Mouse (Mus musculus): ENCODE results near the gene Pitpna. TPM values are rescaled to one million over a fixed set of nuclear protein-coding genes. Genes with fewer than 3 reads are reported as not detected.
A peak's percentile ranks its signal among the peaks of the same experiment; 100 is the strongest.

Gene Pitpna
- polyA plus RNA-seq, 1 experiment from 2014 or later, result 101 TPM

- H3K9ac ChIP-seq, result no peak overlapping the region
- no peaks in the 10 kb centered on the region for H3K27me3 ChIP-seq
Measured at GRCm38 (mm10) chr11:75604826-75605225, 16.9 kb downstream of the Pitpna start.

GRCm38 (mm10) chr11:75605318-75605717 is 17.4 kb downstream of the Pitpna start:
- 84% methylated on average over 1 of the region's 1 CpGs for WGBS
- H3K27ac ChIP-seq, result no peak overlapping the region
- H3K27me3 ChIP-seq, result no peaks in the 10 kb centered on the region
- H3K4me3 ChIP-seq, result no peak overlapping the region
- no peak overlapping the region for H3K4me2 ChIP-seq
- no peaks in the 10 kb centered on the region for H3K4me1 ChIP-seq (replicated peaks)
- ATAC-seq (ENCODE audit: low FRiP score), result no peak
- H3K36me3 ChIP-seq, result peaks cover 77% of the 10 kb centered on the region
- H3K9me3 ChIP-seq, result no peaks in the 10 kb centered on the region
- no peak overlapping the region for H3K9ac ChIP-seq

More at GRCm38 (mm10) chr11:75604826-75605225, 16.9 kb downstream of the Pitpna start:
- Histone ChIP-seq H3K36me3 (peaks cover 77% of the 10 kb centered on the region), H3K27ac (no peak overlapping the region), H3K9me3 (no peaks in the 10 kb centered on the region), H3K4me2 (no peak overlapping the region), H3K4me1 (replicated peaks) (no peaks in the 10 kb centered on the region), H3K4me3 (no peak overlapping the region)
- WGBS, result 92% methylated on average over 5 of the region's 5 CpGs
- ATAC-seq (ENCODE audit: low FRiP score), result no peak

- H3K9me3 ChIP-seq, result no peaks in the 10 kb centered on the region
- H3K4me2 ChIP-seq, result no peak overlapping the region
- H3K27me3 ChIP-seq, result no peaks in the 10 kb centered on the region
- WGBS, result 93% methylated on average over 5 of the region's 5 CpGs
- H3K36me3 ChIP-seq, result peaks cover 78% of the 10 kb centered on the region
- no peak overlapping the region for H3K27ac ChIP-seq
- H3K9ac ChIP-seq, result no peak overlapping the region
- no peak for ATAC-seq (ENCODE audit: low FRiP score)
- H3K4me1 ChIP-seq (replicated peaks), result no peaks in the 10 kb centered on the region
- H3K4me3 ChIP-seq, result no peak overlapping the region
Measured at GRCm38 (mm10) chr11:75608776-75609175, 20.9 kb downstream of the Pitpna start.

- H3K4me3 ChIP-seq, result no peak overlapping the region
- no peaks in the 10 kb centered on the region for H3K27me3 ChIP-seq
- no peaks in the 10 kb centered on the region for H3K9me3 ChIP-seq
- no peak for ATAC-seq (ENCODE audit: low FRiP score)
- WGBS, result 86% methylated on average over 2 of the region's 2 CpGs
- H3K4me2 ChIP-seq, result no peak overlapping the region
- no peak overlapping the region for H3K9ac ChIP-seq
- H3K36me3 ChIP-seq, result peaks cover 81% of the 10 kb centered on the region
- H3K4me1 ChIP-seq (replicated peaks), result no peaks in the 10 kb centered on the region
- H3K27ac ChIP-seq, result no peak overlapping the region
Measured at GRCm38 (mm10) chr11:75610021-75610420, 22.1 kb downstream of the Pitpna start.

GRCm38 (mm10) chr11:75614769-75615168 is 26.9 kb downstream of the Pitpna start:
- Histone ChIP-seq H3K9me3 (no peaks in the 10 kb centered on the region), H3K27me3 (no peaks in the 10 kb centered on the region), H3K36me3 (peaks cover 86% of the 10 kb centered on the region), H3K4me1 (replicated peaks) (no peaks in the 10 kb centered on the region), H3K27ac (no peak overlapping the region), H3K4me3 (no peak overlapping the region), H3K9ac (no peak overlapping the region), H3K4me2 (no peak overlapping the region)
- ATAC-seq (ENCODE audit: low FRiP score), result no peak
- WGBS, result 100% methylated on average over 1 of the region's 1 CpGs

- ATAC-seq (ENCODE audit: low FRiP score), result no peak
- 91% methylated on average over 2 of the region's 2 CpGs for WGBS
- H3K36me3 ChIP-seq, result peaks cover 86% of the 10 kb centered on the region
Measured at GRCm38 (mm10) chr11:75615556-75615955, 27.7 kb downstream of the Pitpna start.

GRCm38 (mm10) chr11:75619133-75619532 is 31.2 kb downstream of the Pitpna start:
- Histone ChIP-seq H3K4me1 (replicated peaks) (no peaks in the 10 kb centered on the region), H3K36me3 (peaks cover 84% of the 10 kb centered on the region), H3K4me2 (no peak overlapping the region), H3K9ac (no peak overlapping the region), H3K9me3 (no peaks in the 10 kb centered on the region), H3K27ac (no peak overlapping the region), H3K4me3 (no peak overlapping the region), H3K27me3 (no peaks in the 10 kb centered on the region)
- ATAC-seq (ENCODE audit: low FRiP score), result no peak
- 90% methylated on average over 5 of the region's 5 CpGs for WGBS

More at GRCm38 (mm10) chr11:75615556-75615955, 27.7 kb downstream of the Pitpna start:
- H3K4me2 ChIP-seq, result no peak overlapping the region
- no peak overlapping the region for H3K4me3 ChIP-seq
- no peaks in the 10 kb centered on the region for H3K4me1 ChIP-seq (replicated peaks)
- no peaks in the 10 kb centered on the region for H3K27me3 ChIP-seq
- no peak overlapping the region for H3K27ac ChIP-seq
- H3K9me3 ChIP-seq, result no peaks in the 10 kb centered on the region
- no peak overlapping the region for H3K9ac ChIP-seq

- H3K36me3 ChIP-seq, result peaks cover 82% of the 10 kb centered on the region
- H3K4me1 ChIP-seq (replicated peaks), result no peaks in the 10 kb centered on the region
- H3K9ac ChIP-seq, result no peak overlapping the region
- no peak overlapping the region for H3K27ac ChIP-seq
- 92% methylated on average over 12 of the region's 12 CpGs for WGBS
- no peaks in the 10 kb centered on the region for H3K9me3 ChIP-seq
- H3K4me2 ChIP-seq, result no peak overlapping the region
- no peaks in the 10 kb centered on the region for H3K27me3 ChIP-seq
- no peak for ATAC-seq (ENCODE audit: low FRiP score)
- H3K4me3 ChIP-seq, result no peak overlapping the region
Measured at GRCm38 (mm10) chr11:75620136-75620780, 32.4 kb downstream of the Pitpna start.

GRCm38 (mm10) chr11:75621426-75621825 is 33.5 kb downstream of the Pitpna start:
- Histone ChIP-seq H3K4me1 (replicated peaks) (no peaks in the 10 kb centered on the region), H3K27me3 (no peaks in the 10 kb centered on the region), H3K9ac (no peak overlapping the region), H3K27ac (no peak overlapping the region), H3K9me3 (no peaks in the 10 kb centered on the region), H3K36me3 (peaks cover 86% of the 10 kb centered on the region), H3K4me3 (no peak overlapping the region), H3K4me2 (no peak overlapping the region)
- WGBS, result 92% methylated on average over 2 of the region's 2 CpGs
- ATAC-seq (ENCODE audit: low FRiP score), result no peak

- Histone ChIP-seq H3K4me2 (no peak overlapping the region), H3K9me3 (no peaks in the 10 kb centered on the region), H3K4me1 (replicated peaks) (no peaks in the 10 kb centered on the region), H3K4me3 (no peak overlapping the region), H3K36me3 (peaks cover 88% of the 10 kb centered on the region), H3K27ac (no peak overlapping the region), H3K27me3 (no peaks in the 10 kb centered on the region), H3K9ac (no peak overlapping the region)
- 93% methylated on average over 2 of the region's 2 CpGs for WGBS
- ATAC-seq (ENCODE audit: low FRiP score), result no peak
Measured at GRCm38 (mm10) chr11:75622588-75623329, 34.9 kb downstream of the Pitpna start.

- H3K9ac ChIP-seq, result no peak overlapping the region
- H3K36me3 ChIP-seq, result peaks cover 86% of the 10 kb centered on the region
- H3K4me1 ChIP-seq (replicated peaks), result no peaks in the 10 kb centered on the region
- no peak for ATAC-seq (ENCODE audit: low FRiP score)
- no peaks in the 10 kb centered on the region for H3K27me3 ChIP-seq
- 0 out of 2 replicates have a peak overlapping the region, but pooled peaks have one; percentile 18 for H3K27ac ChIP-seq
- 72% methylated on average over 2 of the region's 2 CpGs for WGBS
- no peaks in the 10 kb centered on the region for H3K9me3 ChIP-seq
- H3K4me2 ChIP-seq, result no peak overlapping the region
- no peak overlapping the region for H3K4me3 ChIP-seq
Measured at GRCm38 (mm10) chr11:75624102-75624554, 36.2 kb downstream of the Pitpna start.

- H3K9me3 ChIP-seq, result no peaks in the 10 kb centered on the region
- no peak for ATAC-seq (ENCODE audit: low FRiP score)
- WGBS, result 94% methylated on average over 4 of the region's 4 CpGs
Measured at GRCm38 (mm10) chr11:75625820-75626219, 37.9 kb downstream of the Pitpna start.

More at GRCm38 (mm10) chr11:75625820-75626219, 37.9 kb downstream of the Pitpna start:
- peaks cover 9% of the 10 kb centered on the region for H3K4me1 ChIP-seq (replicated peaks)
- no peak overlapping the region for H3K4me2 ChIP-seq
- H3K27me3 ChIP-seq, result no peaks in the 10 kb centered on the region
- no peak overlapping the region for H3K9ac ChIP-seq
- peaks cover 69% of the 10 kb centered on the region for H3K36me3 ChIP-seq
- H3K4me3 ChIP-seq, result no peak overlapping the region
- no peak overlapping the region for H3K27ac ChIP-seq

All from hindbrain, embryonic 13.5 days (tissue).